Mouse (Mus musculus) myocyte (in vitro differentiated cells): ENCODE results near the gene Kank1.

Experiments used
- MAX ChIP-seq: IDR thresholded peaks from one replicate; pipeline ENCODE4 v1.6.1; 2011; ENCODE audit warnings: low read depth, mild to moderate bottlenecking, control low read depth
- POLR2A ChIP-seq: IDR thresholded peaks from one replicate; pipeline ENCODE4 v1.6.1; 2011; ENCODE audit warnings: low read depth, mild to moderate bottlenecking, control low read depth, moderate library complexity; ENCODE audit not compliant: insufficient read length

DNA sequence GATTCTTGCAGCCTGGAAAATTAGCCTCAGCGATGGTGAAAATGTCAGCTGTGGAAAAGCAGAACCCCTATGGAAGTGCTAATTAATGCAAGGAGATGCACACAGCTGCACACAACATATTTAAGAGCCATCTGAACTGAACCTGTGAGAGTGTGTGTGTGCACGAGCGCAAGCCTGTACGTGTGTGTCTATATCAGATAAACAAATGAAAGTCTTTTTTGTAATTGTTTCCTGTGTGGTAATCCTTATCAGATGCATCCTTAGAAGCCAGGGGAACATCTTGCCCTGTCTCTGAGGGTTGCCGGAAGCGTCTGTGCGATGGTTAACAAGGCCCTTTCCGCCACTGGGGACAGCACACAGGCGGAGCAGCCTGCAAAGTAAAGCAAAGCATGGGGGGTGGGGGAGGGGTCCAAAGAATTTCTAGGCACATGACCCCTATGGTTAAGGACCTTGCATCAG lies 123.8 kb downstream of the Kank1 start:
- TF ChIP-seq POLR2A, result no peak
- no peak for TF ChIP-seq MAX
